Mouse (Mus musculus) heart, embryonic 12.5 days (tissue): Measurements from ENCODE around the gene C1qb. TPM values are rescaled to one million over a fixed set of nuclear protein-coding genes. Genes with fewer than 3 reads are reported as not detected.

Source experiments
- ATAC-seq: fragments of 200-750 bp; cut with Nextera tagmentation; 2 replicates; pipeline ENCODE4 v1.8.0; 2017; ENCODE audit warnings: moderate TSS enrichment, moderate library complexity; ENCODE audit not compliant: insufficient number of reproducible peaks, low FRiP score
- H3K27ac ChIP-seq: fragments of 300-500 bp; sonication (generic); 2 replicates; pipeline ENCODE4 v1.5.1; 2016; ENCODE audit warnings: mild to moderate bottlenecking, moderate library complexity; ENCODE audit not compliant: poor library complexity, severe bottlenecking
- H3K27me3 ChIP-seq: fragments of 300-500 bp; sonication (generic); replicated peaks from 2 replicates; pipeline ENCODE4 v1.6.1; 2016; ENCODE audit warnings: mild to moderate bottlenecking, moderate library complexity
- H3K36me3 ChIP-seq: fragments of 300-500 bp; sonication (generic); 2 replicates; pipeline ENCODE4 v1.6.1; 2016; ENCODE audit warnings: mild to moderate bottlenecking, moderate library complexity
- H3K4me1 ChIP-seq: fragments of 300-500 bp; sonication (generic); replicated peaks from 2 replicates; pipeline ENCODE4 v1.6.1; 2016; ENCODE audit warnings: mild to moderate bottlenecking
- H3K4me2 ChIP-seq: fragments of 300-500 bp; sonication (generic); 2 replicates; pipeline ENCODE4 v1.6.1; 2016; ENCODE audit warnings: mild to moderate bottlenecking, moderate library complexity
- H3K4me3 ChIP-seq: fragments of 300-500 bp; sonication (generic); 2 replicates; pipeline ENCODE4 v1.5.1; 2016; ENCODE audit warnings: mild to moderate bottlenecking
- H3K9ac ChIP-seq: fragments of 300-500 bp; sonication (generic); 2 replicates; pipeline ENCODE4 v1.6.1; 2016; ENCODE audit warnings: mild to moderate bottlenecking, moderate library complexity
- H3K9me3 ChIP-seq: fragments of 300-500 bp; sonication (generic); replicated peaks from 2 replicates; pipeline ENCODE4 v1.6.1; 2016; ENCODE audit warnings: mild to moderate bottlenecking, moderate library complexity
- WGBS: fragments of 180-500 bp; shearing (Covaris S2); methylation state at CpG from one replicate; pipeline ENCODE4 v1.1.7; 2016; 5-methylcytosine and 5-hydroxymethylcytosine counted together
- polyA plus RNA-seq: library from polyadenylated mRNA; unstranded; fragments of >200 nt; fragmentation: Nextera tagmentation; extraction: Ambion mirVana; gene quantifications from 2 replicates; pipeline ENCODE4 v1.2.1, GENCODE M21; 2016

C1qb gene
- polyA plus RNA-seq, 1 experiment from 2014 or later, result 19.3 TPM

DNA sequence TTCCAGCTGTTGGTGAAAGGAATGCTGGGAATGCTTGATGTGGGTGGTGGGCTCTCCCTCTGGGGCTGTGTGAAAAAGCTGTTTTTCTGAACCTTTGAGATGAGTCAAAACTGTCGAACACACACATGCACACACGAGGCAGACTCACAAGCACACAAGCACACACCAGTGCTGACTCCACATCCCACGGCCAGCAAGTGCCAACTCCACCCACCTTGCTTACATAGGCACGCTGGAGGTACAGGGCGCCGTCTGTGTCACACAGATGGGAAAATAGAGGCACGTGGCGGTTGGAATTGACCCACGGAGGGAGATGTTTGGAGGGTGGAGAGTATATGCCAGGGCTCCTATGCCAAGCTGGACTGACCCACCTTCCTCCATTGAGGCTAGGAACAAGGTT, 25.8 kb upstream of the C1qb start:
- H3K9ac ChIP-seq, result no peak overlapping the region
- H3K4me2 ChIP-seq, result no peak overlapping the region
- H3K4me3 ChIP-seq, result no peak overlapping the region
- WGBS, result 40% methylated on average over 9 of the region's 9 CpGs
- H3K9me3 ChIP-seq, result no peaks in the 10 kb centered on the region
- H3K4me1 ChIP-seq, result no peaks in the 10 kb centered on the region
- no peak overlapping the region for H3K27ac ChIP-seq
- H3K36me3 ChIP-seq, result no peaks in the 10 kb centered on the region
- ATAC-seq, result no peak
- H3K27me3 ChIP-seq, result peaks cover 81% of the 10 kb centered on the region

DNA sequence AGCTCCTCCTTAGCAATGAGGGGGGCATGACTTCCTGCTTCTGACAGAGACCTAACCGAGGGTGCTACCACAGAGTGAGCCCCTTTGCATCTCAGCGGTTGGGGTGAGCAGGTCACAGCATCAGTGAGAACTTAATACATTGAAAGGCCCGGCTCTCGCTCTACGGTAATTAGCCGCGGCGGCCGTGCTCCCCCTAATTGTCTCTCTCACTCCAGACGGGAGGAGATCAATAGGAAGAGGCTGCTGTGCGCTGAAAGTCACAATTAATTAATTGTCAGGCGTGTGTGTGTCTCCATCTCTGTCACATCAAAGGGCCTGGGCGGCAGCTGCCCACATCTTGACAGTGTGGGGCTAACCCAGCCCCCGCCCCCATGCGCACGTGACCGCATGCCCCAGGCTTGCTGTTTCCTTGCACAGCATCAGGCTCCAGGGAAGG, 25.2 kb upstream of the C1qb start:
- Histone ChIP-seq H3K4me3 (no peak overlapping the region), H3K9me3 (no peaks in the 10 kb centered on the region), H3K36me3 (no peaks in the 10 kb centered on the region), H3K27me3 (peaks cover 81% of the 10 kb centered on the region), H3K4me1 (no peaks in the 10 kb centered on the region), H3K4me2 (no peak overlapping the region), H3K9ac (no peak overlapping the region), H3K27ac (no peak overlapping the region)
- ATAC-seq, result no peak
- 7% methylated on average over 17 of the region's 17 CpGs for WGBS

DNA sequence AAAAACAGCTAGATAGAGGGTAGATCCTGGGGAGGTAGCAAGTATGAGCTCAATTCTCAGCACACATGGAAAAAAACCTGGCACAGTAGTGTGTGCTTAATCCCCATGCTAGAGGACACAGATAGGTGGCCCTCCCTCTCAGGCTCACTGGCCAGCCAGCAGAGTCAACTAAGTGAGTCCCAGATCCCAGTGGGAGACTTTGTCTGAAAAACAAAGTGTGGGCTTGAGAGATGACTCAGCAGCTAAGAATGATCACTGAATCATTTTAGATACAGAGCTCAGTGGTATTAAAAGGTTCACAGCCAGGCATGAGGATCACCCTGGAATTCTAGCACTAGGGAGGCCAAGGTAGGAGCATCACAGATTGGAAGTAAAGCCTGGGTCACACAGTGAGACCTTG, 21.8 kb upstream of the C1qb start:
- H3K27ac ChIP-seq, result no peak overlapping the region
- H3K9ac ChIP-seq, result no peak overlapping the region
- H3K36me3 ChIP-seq, result no peaks in the 10 kb centered on the region
- ATAC-seq, result no peak
- no peak overlapping the region for H3K4me2 ChIP-seq
- H3K4me1 ChIP-seq, result no peaks in the 10 kb centered on the region
- no peak overlapping the region for H3K4me3 ChIP-seq
- peaks cover 81% of the 10 kb centered on the region for H3K27me3 ChIP-seq
- no peaks in the 10 kb centered on the region for H3K9me3 ChIP-seq

DNA sequence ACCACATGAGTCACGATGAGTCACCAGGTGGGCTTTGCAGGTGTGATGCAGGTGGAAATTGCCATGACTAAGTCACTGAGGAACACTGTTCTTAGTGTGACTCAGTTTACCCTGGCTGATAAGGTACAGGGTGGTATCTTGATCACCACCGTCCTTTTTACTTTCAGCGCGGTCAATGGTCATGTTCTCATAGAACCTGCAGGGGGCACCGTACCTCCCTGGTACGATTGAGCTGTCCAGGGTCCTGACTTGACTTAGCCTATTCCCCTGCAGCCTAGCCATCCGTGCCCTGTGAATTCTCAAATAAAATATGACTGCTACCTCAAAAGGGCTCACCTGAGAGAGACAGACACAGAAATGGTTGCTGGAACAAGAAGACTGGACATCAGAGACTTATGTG, 21.0 kb upstream of the C1qb start:
- no peak overlapping the region for H3K9ac ChIP-seq
- no peaks in the 10 kb centered on the region for H3K9me3 ChIP-seq
- WGBS, result 11% methylated on average over 7 of the region's 7 CpGs
- H3K36me3 ChIP-seq, result no peaks in the 10 kb centered on the region
- H3K4me1 ChIP-seq, result no peaks in the 10 kb centered on the region
- no peak overlapping the region for H3K4me2 ChIP-seq
- peaks cover 81% of the 10 kb centered on the region for H3K27me3 ChIP-seq
- no peak overlapping the region for H3K27ac ChIP-seq
- ATAC-seq, result peak; percentile 11; the same call in 1 of the 2 replicates
- no peak overlapping the region for H3K4me3 ChIP-seq

DNA sequence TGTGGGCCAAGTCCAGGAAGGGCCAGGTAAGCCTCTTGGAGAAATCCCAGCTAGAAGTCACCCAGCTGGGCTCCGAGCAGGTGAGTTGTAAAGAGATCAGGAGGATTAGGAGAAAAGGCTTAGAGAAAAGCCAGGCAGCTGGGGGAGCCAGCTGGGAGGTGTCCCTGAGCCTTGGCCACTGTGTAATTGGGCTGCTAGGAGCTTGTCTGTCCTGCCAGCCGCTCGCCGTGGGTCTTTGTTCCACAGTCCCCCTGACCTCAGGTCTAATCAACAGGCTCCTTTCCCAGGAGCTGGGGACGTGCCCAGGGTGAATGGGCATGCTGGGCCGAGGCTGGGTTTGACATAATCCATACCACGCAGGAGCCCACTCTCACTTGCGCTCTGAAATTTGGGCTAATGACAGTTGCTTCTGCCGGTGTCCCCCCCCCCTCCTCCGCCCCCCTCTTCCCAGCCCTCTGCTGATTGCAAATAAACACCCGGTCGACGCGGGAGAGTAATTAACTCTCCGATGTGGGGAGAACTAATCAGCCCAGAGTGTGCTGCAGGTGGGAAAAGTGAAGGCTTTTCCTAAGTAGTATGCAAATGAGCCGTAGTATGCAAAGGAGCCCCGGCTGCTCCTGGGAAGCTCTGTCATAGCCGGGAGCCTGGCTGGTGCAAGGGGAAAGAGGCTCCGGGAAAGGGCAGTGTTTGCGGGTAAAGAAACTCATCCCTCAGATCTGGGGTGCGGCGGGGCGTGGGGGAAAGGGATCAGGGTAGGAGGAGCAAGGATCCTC, 19.0 kb upstream of the C1qb start:
- WGBS, result 2% methylated on average over 22 of the region's 23 CpGs
- no peaks in the 10 kb centered on the region for H3K4me1 ChIP-seq
- no peaks in the 10 kb centered on the region for H3K36me3 ChIP-seq
- no peaks in the 10 kb centered on the region for H3K9me3 ChIP-seq
- H3K27ac ChIP-seq, result no peak overlapping the region
- 0 out of 2 replicates have a peak overlapping the region, but pooled peaks have one; percentile 9 for H3K4me2 ChIP-seq
- H3K27me3 ChIP-seq, result peaks cover 73% of the 10 kb centered on the region
- ATAC-seq, result no peak
- H3K9ac ChIP-seq, result no peak overlapping the region
- H3K4me3 ChIP-seq, result peak overlapping the region; percentile 8; the same call in 1 of the 2 replicates

DNA sequence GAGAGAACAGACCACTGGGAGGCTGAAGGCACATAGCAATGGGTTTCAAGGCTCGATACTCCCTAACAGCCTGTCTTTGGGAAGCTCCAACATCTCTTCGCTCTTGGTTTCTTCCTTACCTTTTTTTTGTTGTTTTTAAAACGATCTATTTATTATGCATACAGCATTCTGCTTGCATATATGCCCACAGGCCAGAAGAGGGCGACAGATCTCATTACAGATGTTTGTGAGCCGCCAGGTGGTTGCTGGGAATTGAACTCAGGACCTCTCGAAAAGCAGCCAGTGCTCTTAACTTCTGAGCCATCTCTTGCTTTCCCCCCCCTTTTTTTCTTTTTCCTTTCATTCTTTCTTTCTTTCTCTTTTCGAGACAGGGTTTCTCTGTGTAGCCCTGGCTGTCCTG, 13.2 kb upstream of the C1qb start:
- Histone ChIP-seq H3K36me3 (no peaks in the 10 kb centered on the region), H3K9ac (no peak overlapping the region), H3K27me3 (peaks cover 78% of the 10 kb centered on the region), H3K9me3 (no peaks in the 10 kb centered on the region), H3K4me2 (no peak overlapping the region), H3K4me1 (0 out of 2 replicates have a peak, but pooled peaks cover 3% of the 10 kb centered on the region), H3K27ac (no peak overlapping the region), H3K4me3 (no peak overlapping the region)
- ATAC-seq, result no peak
- 56% methylated on average over 7 of the region's 7 CpGs for WGBS

DNA sequence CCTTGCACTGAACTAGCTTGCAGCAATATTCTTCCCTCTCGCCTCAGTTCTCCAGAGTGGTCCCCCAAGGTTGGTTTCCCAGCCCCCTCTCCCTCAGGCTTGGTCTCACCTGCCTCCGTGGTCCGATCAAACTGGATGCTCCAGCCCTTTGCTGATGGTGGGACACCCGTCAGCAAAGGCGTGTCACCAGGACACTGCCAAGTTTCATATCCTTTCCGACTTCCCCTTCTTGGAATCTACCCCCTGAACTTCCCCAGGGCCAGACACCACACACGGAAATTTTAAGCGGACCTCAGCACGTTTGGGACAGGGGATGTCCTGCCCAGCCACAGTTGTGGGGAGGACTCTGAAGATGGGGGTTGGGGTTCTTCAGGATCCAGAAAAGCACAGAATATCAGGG, 12.7 kb upstream of the C1qb start, which contains the start of gene C1qa:
Gene C1qa (minus strand): TSS at position 167 of the 400 bp plus-strand sequence.
- no peaks in the 10 kb centered on the region for H3K36me3 ChIP-seq
- no peaks in the 10 kb centered on the region for H3K9me3 ChIP-seq
- 73% methylated on average over 9 of the region's 9 CpGs for WGBS
- no peak within 1 kb of the TSS for H3K4me3 ChIP-seq
- no peak within 1 kb of the TSS for H3K4me2 ChIP-seq
- H3K27ac ChIP-seq, result no peak within 1 kb of the TSS
- H3K27me3 ChIP-seq, result peaks cover 78% of the 10 kb centered on the region
- 0 out of 2 replicates have a peak, but pooled peaks cover 3% of the 10 kb centered on the region for H3K4me1 ChIP-seq
- no peak for ATAC-seq
- no peak within 1 kb of the TSS for H3K9ac ChIP-seq

DNA sequence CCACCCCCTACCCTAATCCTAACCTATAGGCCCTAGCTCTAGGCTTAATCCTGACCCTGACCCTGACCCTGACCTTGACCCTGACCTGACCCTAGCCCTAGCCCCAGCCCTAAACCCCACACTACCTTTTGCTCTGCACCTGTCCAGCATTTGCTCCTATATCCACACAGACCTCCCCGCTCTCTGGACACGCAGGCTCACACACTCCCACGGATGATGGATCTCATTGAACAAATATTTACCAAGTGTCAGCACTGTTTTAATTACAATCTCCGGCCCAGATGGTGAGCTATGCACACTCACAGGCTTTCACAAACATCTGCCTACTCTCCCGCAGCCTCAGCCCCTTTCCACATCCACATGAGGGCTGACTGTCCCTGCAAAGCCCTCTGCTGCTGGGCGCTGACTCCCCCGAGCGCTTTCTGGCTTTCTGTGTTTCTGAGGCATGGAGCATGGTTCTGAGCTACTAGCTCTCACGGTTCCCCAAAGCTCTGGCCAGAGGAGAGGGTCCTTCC, 12.2 kb upstream of the C1qb start:
- WGBS, result 66% methylated on average over 9 of the region's 9 CpGs
- Histone ChIP-seq H3K36me3 (no peaks in the 10 kb centered on the region), H3K9me3 (no peaks in the 10 kb centered on the region), H3K27me3 (peaks cover 79% of the 10 kb centered on the region), H3K4me1 (0 out of 2 replicates have a peak, but pooled peaks cover 3% of the 10 kb centered on the region), H3K27ac (no peak overlapping the region), H3K4me3 (no peak overlapping the region), H3K4me2 (no peak overlapping the region), H3K9ac (no peak overlapping the region)
- ATAC-seq, result no peak

DNA sequence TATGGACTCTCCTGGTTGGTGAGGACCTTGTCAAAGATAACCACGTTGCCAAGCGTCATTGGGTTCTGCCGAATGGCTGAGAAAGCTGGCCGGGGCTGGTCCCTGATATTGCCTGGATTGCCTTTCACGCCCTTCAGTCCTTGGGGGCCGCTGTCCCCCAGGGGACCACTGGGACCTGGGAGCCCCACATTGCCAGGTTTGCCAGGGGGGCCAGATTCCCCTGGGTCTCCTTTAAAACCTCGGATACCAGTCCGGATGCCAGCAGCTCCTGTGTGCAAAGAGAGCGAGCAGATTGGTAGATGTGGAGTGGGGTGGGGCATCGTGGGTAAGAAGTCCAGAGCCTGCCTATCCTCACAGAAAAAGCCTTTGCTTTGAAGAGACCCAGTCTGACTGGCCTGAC, 10.5 kb upstream of the C1qb start:
- Histone ChIP-seq H3K36me3 (no peaks in the 10 kb centered on the region), H3K4me2 (no peak overlapping the region), H3K27ac (no peak overlapping the region), H3K4me1 (0 out of 2 replicates have a peak, but pooled peaks cover 3% of the 10 kb centered on the region), H3K4me3 (no peak overlapping the region), H3K27me3 (peaks cover 82% of the 10 kb centered on the region), H3K9me3 (no peaks in the 10 kb centered on the region), H3K9ac (no peak overlapping the region)
- no peak for ATAC-seq
- WGBS, result 36% methylated on average over 10 of the region's 10 CpGs

DNA sequence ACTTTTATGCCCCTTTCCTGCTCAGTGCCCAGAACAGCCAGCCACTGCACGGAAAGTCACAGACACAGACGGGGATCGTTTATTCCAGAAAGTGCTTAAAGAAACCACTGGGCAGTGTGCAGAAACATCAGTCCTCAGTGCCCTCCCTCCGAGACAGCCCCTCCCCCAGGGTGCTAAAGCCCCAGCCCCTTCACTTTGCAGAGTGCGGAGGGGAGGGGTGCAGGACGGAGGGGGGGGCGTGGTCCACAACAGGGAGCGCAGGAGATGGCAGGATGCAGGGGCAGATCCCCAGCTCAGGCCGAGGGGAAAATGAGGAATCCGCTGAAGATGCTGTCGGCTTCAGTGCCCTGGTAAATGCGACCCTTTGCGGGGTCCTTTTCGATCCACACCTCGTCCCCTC, 9.9 kb upstream of the C1qb start:
- Histone ChIP-seq H3K9me3 (no peaks in the 10 kb centered on the region), H3K27me3 (peaks cover 86% of the 10 kb centered on the region), H3K4me3 (no peak overlapping the region), H3K4me1 (0 out of 2 replicates have a peak, but pooled peaks cover 3% of the 10 kb centered on the region), H3K27ac (no peak overlapping the region), H3K4me2 (no peak overlapping the region), H3K36me3 (no peaks in the 10 kb centered on the region), H3K9ac (no peak overlapping the region)
- 4% methylated on average over 14 of the region's 15 CpGs for WGBS
- no peak for ATAC-seq

DNA sequence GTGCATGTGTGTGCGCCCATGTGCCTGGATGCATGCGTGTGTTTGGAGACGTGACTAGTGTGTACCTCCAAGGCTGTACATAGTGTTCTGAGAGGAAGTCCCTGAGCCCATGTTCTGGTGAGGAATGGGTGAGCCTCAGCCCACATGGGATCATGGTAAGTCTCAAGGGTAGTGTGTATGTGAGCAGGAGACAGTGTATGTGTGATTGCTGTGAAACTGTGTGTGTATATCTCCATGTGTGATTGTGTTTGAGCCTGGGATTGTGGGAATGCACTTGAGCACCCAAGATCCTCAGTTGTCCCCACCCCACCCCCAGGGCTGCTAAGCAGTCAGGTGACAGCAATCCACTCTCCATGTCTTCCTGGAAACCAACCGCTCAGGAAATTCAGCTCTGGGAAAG, 8.8 kb upstream of the C1qb start:
- Histone ChIP-seq H3K27me3 (peaks cover 88% of the 10 kb centered on the region), H3K36me3 (no peaks in the 10 kb centered on the region), H3K27ac (no peak overlapping the region), H3K4me1 (0 out of 2 replicates have a peak, but pooled peaks cover 3% of the 10 kb centered on the region), H3K9ac (no peak overlapping the region), H3K9me3 (no peaks in the 10 kb centered on the region), H3K4me2 (no peak overlapping the region), H3K4me3 (no peak overlapping the region)
- 67% methylated on average over 4 of the region's 4 CpGs for WGBS
- ATAC-seq, result no peak
